Mouse (Mus musculus) cortical plate, adult 2 months (tissue): ENCODE measurements around the gene Bcl2a1c.
"Not testable (repeated sequence)": the region's sequence is repeated elsewhere in the genome, so short reads cannot be mapped to it uniquely, and the experiment has no call there.

ENCODE experiments used
- CTCF ChIP-seq: fragments of 200-500 bp; IDR thresholded peaks from 2 replicates; pipeline ENCODE4 v1.5.1; 2011; ENCODE audit warnings: mild to moderate bottlenecking, control low read depth, low read length; ENCODE audit not compliant: insufficient read depth; ENCODE audit errors: extremely low read depth
- POLR2A ChIP-seq: fragments of 200-500 bp; IDR thresholded peaks from 2 replicates; pipeline ENCODE4 v1.6.1; 2011; ENCODE audit warnings: mild to moderate bottlenecking, low read length, control low read depth; ENCODE audit not compliant: insufficient read depth; ENCODE audit errors: extremely low read depth

DNA sequence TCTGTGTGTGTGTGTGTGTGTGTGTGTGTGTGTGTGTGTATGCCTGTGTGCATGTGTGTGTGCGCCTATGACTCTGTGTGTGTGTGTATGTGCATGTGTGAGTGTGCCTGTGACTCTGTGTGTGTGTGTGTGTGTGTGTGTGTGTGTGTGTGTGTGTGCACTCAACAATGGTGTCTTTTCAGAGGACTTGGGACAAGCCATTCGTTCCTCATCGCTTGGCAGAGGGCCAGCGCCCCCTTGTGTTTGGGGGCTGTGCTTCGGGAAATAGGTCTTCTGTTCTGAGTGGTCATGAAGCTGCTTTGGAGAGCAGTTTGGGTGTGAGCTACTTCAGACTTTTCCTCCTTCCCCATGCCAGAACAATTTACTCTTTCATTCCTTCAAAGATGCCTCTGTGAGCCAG lies 41.8 kb downstream of the Bcl2a1c start:
- not testable (repeated sequence) for TF ChIP-seq CTCF, POLR2A
